Mouse (Mus musculus): ENCODE results near the gene Krba1.

Gene Krba1

DNA sequence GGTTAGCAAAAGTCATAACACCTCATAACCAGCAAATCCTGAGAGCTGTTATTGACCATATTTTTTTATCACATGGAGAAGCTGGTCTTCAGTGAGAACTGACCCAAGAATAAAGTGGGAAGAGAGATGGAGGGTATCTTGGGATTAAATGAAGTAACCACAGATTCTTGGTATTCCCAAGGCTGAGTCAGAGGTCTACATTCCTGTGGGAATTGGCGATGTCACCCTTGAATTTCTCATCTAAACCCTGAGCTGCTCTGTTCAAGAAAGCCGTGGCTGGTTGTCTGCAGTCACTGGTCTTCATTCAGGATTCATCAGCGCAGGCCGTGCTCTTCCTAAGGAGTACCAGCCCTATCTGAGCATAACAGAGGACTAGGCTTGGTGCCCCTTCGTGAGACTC, 31.6 kb downstream of the Krba1 start:
- DNase-seq (ENCODE audit: low spot score in 2 of 2), result no peak

DNA sequence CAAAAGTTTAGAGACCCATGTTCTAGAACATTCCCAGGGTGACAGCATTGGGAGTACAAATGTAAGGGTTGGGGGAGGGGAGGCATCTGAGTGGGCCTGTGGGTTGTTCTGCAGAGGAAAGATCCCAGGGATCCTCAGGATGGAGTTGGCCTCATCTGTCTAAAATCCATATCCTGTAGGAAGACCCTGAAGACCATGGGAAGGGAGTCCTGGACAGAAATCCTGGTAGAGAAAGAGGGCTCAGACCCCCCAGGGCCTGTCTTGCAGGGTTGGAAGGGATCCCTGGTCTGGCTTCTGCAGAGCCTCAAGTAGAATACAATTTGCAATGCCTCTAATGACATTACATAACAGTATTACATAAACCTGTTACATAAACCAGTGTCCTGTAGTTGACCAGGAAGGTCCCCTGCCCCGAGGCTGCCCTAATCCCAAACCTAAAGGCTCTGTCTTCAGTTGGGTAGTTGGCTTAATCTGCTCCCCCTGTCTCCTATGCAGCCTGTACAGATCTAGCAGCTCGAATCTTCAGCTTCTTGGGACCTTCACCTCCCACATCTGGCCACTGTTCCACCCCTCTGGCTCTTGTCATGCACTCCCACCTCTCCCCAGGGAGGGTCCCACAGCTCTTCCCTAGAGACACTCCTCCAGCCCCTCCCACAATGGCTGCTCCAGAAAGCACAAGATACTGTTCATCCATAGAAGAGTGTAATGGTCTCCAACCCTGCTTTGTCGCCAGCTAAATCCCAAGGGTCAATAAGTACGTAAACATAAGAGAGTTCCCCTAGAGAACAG, 33.6 kb downstream of the Krba1 start:
- no peak for DNase-seq (ENCODE audit: low spot score in 2 of 2)

GRCm38 (mm10) chr6:48430748-48431147, 35.4 kb downstream of the Krba1 start:
- no peak for DNase-seq (ENCODE audit: low spot score in 2 of 2)

DNA sequence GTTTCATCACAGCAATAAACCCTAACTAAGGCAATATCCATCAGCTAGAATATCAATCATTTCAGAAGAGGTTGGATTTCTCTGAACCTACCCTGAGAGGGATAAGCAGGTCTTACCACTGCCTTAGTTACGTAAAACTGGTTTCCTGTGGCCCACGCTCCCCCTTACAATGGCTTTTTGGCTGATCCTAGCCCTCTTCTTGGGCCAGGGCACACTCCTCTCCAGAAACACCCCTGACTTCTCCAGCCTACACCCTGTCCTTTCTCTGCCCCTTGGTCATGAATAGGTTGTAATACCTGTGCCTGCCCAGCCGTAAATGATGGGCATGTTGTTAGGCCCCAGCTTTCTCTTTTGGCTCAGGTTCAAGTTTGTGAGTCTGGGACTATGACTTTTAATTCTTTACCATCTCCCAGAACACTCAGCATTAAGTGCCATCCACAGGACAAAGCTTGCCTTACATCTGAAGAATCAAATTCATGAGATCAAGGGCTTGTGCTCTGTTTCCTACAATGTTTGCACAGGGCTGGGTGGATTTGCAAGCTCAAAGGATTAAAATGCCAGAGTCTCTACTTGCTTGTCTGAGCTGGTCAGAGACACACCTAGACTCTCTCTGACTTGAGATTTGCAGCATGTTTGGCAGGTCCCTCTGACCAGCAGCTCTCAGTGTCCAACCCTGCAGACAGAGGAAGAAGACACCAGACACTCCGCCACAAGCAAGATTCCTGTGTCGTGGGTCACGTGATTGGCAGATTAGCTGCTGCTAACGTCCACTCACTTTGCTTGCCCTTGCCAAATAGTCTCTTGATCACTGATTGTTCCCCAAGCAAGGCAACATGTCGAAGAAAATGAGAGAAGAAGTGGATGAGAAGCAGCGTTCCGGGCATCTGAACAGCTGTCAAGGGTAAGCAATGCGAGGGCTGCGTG, 37.8 kb downstream of the Krba1 start:
- DNase-seq (ENCODE audit: low spot score in 2 of 2), result peak in 1 of 2 experiments; percentile 45

DNA sequence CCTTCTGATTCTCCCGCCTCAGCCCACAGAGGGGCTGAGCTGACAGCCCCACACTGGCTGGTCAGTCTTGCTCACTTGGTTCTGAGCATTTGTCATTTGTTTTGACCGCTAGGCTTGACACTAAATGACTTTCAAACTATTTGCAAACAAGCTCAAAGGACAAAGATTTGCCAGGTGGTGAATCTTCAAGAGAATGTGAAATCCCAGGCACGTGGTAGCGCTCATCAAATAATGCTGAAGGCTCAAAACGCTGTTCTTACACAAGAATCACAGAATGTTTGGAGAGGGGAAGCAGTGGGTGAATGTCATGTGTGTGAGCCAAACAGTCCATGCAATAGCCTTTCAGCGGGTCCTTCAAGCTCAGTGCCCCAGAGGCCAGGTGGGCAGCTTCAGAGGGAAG, 39.3 kb downstream of the Krba1 start:
- no peak for DNase-seq (ENCODE audit: low spot score in 2 of 2)

DNA sequence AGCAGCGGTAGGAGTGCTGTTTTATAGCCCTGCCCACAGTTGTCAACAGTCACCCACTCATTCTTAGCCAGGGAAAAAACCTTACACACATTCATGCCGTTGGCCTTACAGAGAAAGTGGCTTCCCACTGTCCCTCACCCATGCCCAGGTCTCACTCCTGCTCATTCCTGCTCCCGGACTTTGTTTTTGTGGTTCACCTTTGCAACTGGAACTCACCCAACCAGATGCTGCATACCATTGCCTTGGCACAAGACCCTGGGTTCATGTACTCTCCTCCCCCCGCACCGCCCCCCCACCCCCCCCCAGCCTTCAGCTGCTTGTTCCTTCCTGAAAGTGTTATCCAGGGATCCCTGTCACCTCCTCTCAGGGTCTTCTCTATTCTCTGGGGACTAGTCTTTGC, 39.7 kb downstream of the Krba1 start:
- no peak for DNase-seq (ENCODE audit: low spot score in 2 of 2)

GRCm38 (mm10) chr6:48435706-48436349, 40.4 kb downstream of the Krba1 start:
- DNase-seq (ENCODE audit: low spot score in 2 of 2), result no peak

GRCm38 (mm10) chr6:48437679-48438376, 42.4 kb downstream of the Krba1 start:
- no peak for DNase-seq (ENCODE audit: low spot score in 2 of 2)

GRCm38 (mm10) chr6:48438475-48439125, 43.2 kb downstream of the Krba1 start:
- no peak for DNase-seq (ENCODE audit: low spot score in 2 of 2)

GRCm38 (mm10) chr6:48439654-48440053, 44.3 kb downstream of the Krba1 start:
- DNase-seq (ENCODE audit: low spot score in 2 of 2), result no peak

GRCm38 (mm10) chr6:48440306-48441014, 45.1 kb downstream of the Krba1 start:
- DNase-seq (ENCODE audit: low spot score in 2 of 2), result no peak

- peak; percentile 96 for DNase-seq (ENCODE audit: low spot score in 2 of 2)
Observed at GRCm38 (mm10) chr6:48443592-48444309, 48.4 kb downstream of the Krba1 start.

- peak in 1 of 2 experiments; percentile 38 for DNase-seq (ENCODE audit: low spot score in 2 of 2)
Observed at GRCm38 (mm10) chr6:48444310-48445180, 49.2 kb downstream of the Krba1 start.

- DNase-seq (ENCODE audit: low spot score in 2 of 2), result peak; percentile 55 to 61
Observed at GRCm38 (mm10) chr6:48445181-48446101, 50.1 kb downstream of the Krba1 start, which contains the start of gene Zfp467. Gene Zfp467 (minus strand): TSS chr6:48445825.

DNA sequence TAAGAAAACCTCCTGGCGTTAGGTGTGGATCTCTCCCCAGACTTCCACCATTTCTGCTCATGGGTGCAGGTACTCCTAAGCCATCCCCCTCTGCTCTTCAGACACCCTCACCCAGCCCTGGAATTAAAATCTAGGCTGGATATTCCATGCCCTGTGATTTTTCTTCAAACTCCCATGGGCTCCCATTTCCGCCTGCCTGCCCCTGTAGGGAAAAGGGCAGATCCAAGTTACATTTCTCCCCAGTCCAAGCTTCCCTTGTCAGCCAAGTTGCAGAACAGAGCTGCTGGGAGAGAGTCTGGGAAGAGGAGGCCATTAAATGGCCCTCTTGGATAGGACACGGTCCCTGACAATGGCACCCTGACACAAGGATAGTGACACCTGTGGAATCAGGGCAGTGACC, 50.9 kb downstream of the Krba1 start:
- DNase-seq (ENCODE audit: low spot score in 2 of 2), result no peak

- DNase-seq (ENCODE audit: low spot score in 2 of 2), result no peak
Observed at GRCm38 (mm10) chr6:48446896-48447295, 51.5 kb downstream of the Krba1 start.

DNA sequence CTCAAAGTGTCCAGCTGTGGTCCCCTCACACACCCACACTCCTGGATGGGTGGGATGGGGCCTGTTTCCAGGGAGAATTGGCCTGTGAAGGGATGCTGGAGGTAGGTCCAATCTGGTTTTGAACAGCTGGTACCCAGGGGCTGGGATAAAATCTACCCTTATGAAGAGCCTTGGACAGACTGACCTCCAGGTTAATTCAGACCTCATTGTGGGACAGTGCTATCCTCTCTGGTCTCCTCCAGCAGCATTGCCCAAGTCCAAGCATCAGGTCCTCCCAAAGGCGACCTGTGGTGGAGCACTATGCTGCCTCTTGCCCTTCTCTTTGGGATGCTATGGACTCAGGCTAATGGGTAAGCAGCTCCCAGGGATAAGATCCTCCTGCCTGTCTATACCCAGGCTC, 52.5 kb downstream of the Krba1 start, which contains the start of gene Sspo:
Gene Sspo, plus strand, starts transcription at position 301 of the 400 bp plus-strand sequence.
- DNase-seq (ENCODE audit: low spot score in 2 of 2), result no peak
